Mouse (Mus musculus) kidney, postnatal 36 days (tissue): ENCODE results near the gene 2210407C18Rik.
A peak's percentile ranks its signal among the peaks of the same experiment; 100 is the strongest.

ENCODE experiments used
- DNase-seq, 2 experiments: peaks; one replicate each; pipeline ENCODE4 v3.0.0; 2021 to 2022; ENCODE audit warnings: mixed read lengths in 2 of 2

The 2210407C18Rik gene

DNA sequence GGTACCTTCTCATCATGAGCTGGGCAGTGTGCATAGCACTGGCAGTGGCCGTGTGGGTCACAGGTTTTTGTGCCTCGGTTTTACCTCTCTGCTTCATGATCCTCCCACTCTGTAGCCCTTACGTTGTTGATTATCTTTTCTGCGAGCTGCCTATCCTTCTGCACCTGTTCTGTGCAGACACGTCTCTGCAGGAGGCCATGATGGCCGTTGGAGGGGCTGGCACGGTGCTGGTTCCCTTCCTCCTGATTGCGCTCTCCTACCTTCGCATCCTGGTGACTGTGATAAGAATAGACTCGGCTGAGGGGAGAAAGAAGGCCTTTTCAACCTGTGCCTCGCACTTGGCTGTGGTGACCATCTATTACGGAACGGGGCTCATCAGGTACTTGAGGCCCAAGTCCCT lies 18.0 kb downstream of the 2210407C18Rik start:
- DNase-seq: no peak

DNA sequence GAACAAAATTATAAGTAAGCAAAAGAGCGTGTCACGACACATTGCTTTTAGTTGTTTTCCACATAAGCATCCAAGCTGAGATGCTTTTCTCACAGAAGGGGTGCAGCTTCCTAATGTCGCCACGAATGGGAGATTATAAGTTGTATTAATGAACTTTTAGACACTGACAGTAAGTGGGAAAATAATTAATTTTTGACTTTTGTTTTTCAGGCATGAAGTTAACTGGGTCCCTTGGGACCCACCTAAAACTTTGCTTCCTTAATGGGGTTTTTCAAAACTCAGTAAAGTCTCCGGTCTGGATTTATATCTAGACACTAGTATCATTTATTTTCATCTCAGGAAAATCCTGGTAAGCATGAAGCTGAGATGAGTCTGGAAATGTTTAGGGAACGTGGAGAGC lies 21.1 kb downstream of the 2210407C18Rik start, which contains the start of gene Olfr324:
TSS of gene Olfr324 (plus strand) at position 301 of the 400 bp plus-strand sequence.
- no peak for DNase-seq

DNA sequence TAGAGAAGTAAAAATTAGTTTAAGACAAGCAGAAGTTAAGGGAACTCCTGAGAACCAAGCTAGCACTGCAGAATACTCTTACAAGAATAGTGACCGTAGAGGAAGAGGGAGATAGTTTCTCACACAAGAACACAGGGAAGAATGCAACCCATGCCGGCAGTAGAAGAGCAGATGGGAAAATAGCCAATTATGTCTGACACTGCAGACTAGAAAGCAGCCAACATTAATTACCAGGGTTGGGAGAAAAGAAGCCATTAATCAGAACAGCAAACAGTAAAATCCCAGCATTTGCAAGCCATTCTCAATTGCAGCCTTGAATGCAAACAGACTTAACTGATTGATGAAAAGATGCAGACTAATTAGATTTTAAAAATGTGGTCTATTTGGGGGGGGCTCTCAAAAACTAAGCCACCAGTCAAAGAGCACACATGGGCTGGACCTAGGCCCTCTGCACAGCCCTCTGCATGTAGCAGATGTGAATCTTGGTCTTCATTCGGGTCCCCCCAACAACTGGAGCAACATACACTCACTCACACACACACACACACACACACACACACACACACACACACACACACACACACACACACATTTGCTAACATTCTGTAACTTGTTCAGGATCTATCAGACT lies 27.1 kb downstream of the 2210407C18Rik start:
- no peak for DNase-seq

DNA sequence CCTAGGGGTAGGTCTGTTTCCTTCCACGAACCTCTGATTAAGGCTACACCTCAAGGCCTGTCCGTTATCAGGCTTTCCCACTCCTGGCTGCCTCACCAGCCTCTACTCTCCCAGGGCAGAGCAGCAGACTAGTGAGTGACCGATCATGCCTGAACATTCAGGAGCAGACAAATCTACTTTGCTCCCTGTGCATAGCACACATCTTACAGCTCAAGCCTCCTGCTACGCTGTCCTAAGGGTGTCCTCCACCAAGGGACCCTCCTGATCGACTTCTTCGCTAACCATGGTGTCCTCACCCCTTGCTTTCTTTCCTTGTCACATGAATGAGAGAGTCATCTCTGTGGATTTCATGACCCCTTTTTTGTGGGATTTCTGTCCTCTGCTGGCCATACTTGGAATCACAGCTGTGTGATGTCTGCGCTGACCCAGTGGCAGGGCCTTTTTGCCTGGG lies 28.0 kb downstream of the 2210407C18Rik start:
- DNase-seq: peak; percentile 13 to 73

DNA sequence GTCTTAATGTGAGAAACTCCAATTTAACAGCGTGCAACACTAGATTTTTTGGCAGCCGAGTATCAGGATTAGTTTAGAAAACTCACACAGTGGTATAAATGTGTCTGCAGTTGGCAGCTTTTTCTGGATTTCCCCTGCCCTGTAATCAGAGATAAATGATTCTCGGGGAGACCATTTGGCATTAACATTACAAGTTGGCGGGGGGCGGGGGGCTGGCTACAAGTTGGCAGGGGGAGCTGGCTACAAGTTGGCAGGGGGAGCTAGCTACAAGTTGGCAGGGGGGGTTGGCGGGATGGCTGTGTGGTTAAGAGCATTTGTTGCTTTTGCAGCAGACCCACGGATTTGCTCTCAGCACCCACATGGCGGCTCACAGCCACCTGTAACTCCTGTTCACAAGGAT lies 37.2 kb downstream of the 2210407C18Rik start:
- DNase-seq: no peak

DNA sequence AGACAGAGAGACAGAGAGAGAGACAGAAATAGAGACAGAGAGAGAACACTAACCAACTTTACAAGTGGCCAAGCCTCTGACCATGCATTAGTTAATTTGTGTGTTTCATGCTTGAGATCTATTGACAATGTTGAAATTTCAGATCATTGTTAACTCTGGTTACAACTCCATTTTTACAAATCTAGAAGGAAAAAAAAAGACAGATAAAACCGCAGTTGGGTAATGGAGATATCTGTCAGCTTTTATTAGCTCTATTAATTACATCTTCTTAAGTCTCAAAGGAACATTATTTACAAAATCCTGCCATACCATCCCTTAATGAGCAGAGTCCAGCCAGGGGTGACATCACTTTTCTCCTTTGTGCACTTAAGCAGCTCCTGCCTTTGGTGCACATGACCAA lies 38.4 kb downstream of the 2210407C18Rik start, which contains the start of gene Olfr325:
TSS of gene Olfr325 (plus strand) at position 301 of the 400 bp plus-strand sequence.
- DNase-seq: no peak

DNA sequence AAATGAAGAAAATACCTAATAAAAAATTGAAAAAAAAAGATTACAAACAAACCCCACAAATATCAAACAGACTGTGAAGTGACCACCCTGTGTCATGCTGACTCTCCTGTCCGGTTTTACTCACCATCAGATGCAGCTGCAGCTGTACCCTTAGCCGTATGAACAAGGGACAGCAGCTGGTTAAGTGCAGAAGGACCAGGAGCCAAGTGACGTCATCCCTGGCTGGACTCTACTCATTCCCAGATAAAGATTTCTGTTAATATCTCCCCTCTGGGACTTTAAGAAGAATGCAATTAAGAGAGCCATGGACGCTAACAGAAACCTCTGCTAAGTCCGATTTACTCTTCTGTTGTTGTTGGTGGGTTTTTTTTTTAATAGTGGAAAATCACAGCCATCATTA lies 45.5 kb downstream of the 2210407C18Rik start, which contains the start of gene Olfr224:
TSS of gene Olfr224 (minus strand) at position 149 of the 400 bp plus-strand sequence.
- no peak for DNase-seq
